Mouse (Mus musculus) erythroblast, embryonic 14.5 days (primary cell): ENCODE data around the gene Omt2b. TPM values are rescaled to one million over a fixed set of nuclear protein-coding genes. Genes with fewer than 3 reads are reported as not detected.

ENCODE experiments used
- H3K27me3 ChIP-seq: 2 replicates; pipeline ENCODE4 v1.6.1; 2012; ENCODE audit warnings: inconsistent platforms; ENCODE audit not compliant: control insufficient read depth
- H3K36me3 ChIP-seq: 2 replicates; pipeline ENCODE4 v1.6.1; 2012; ENCODE audit warnings: mild to moderate bottlenecking, inconsistent platforms; ENCODE audit not compliant: control insufficient read depth
- H3K4me1 ChIP-seq: 2 replicates; pipeline ENCODE4 v1.6.1; 2012; ENCODE audit warnings: inconsistent platforms; ENCODE audit not compliant: control insufficient read depth
- H3K4me3 ChIP-seq: replicated peaks from 2 replicates; pipeline ENCODE3; 2012; ENCODE audit warnings: moderate library complexity, mild to moderate bottlenecking, inconsistent platforms
- H3K9me3 ChIP-seq: 2 replicates; pipeline ENCODE4 v1.6.1; 2012; ENCODE audit warnings: low read length, inconsistent platforms, mixed read lengths; ENCODE audit not compliant: control insufficient read depth
- GATA1 ChIP-seq: IDR thresholded peaks from 2 replicates; pipeline ENCODE4 v1.6.1; 2012; ENCODE audit warnings: low read length, inconsistent platforms, mixed read lengths
- TAL1 ChIP-seq: IDR thresholded peaks from 3 replicates; pipeline ENCODE4 v1.6.1; 2012; ENCODE audit warnings: low read length, inconsistent platforms, mixed read lengths
- polyA plus RNA-seq: library from polyadenylated mRNA; stranded (reverse); fragments of >175 nt; gene quantifications from 2 replicates; pipeline ENCODE4 v1.2.3, GENCODE M21; 2012

The Omt2b gene
- polyA plus RNA-seq, 1 experiment, result not detected

GRCm38 (mm10) chr9:78351504-78352220, 24.3 kb downstream of the Omt2b start:
- no peak overlapping the region for H3K4me3 ChIP-seq
- no peaks in the 10 kb centered on the region for H3K9me3 ChIP-seq
- no peak for TF ChIP-seq TAL1
- TF ChIP-seq GATA1, result no peak
- H3K27me3 ChIP-seq, result no peaks in the 10 kb centered on the region
- no peaks in the 10 kb centered on the region for H3K36me3 ChIP-seq
- no peaks in the 10 kb centered on the region for H3K4me1 ChIP-seq

GRCm38 (mm10) chr9:78354665-78355578, 27.5 kb downstream of the Omt2b start:
- TF ChIP-seq TAL1, result no peak
- no peak for TF ChIP-seq GATA1
- no peaks in the 10 kb centered on the region for H3K27me3 ChIP-seq
- no peak overlapping the region for H3K4me3 ChIP-seq
- H3K4me1 ChIP-seq, result no peaks in the 10 kb centered on the region
- H3K9me3 ChIP-seq, result no peaks in the 10 kb centered on the region
- no peaks in the 10 kb centered on the region for H3K36me3 ChIP-seq

GRCm38 (mm10) chr9:78355611-78356010, 28.2 kb downstream of the Omt2b start, which contains the start of gene Gsta2:
Gene Gsta2, minus strand, starts transcription at chr9:78355788.
- TF ChIP-seq GATA1 (no peak), TAL1 (no peak)
- no peaks in the 10 kb centered on the region for H3K27me3 ChIP-seq

GRCm38 (mm10) chr9:78358053-78358452, 30.7 kb downstream of the Omt2b start:
- H3K36me3 ChIP-seq, result no peaks in the 10 kb centered on the region
- H3K9me3 ChIP-seq, result no peaks in the 10 kb centered on the region
- H3K27me3 ChIP-seq, result no peaks in the 10 kb centered on the region
- H3K4me3 ChIP-seq, result no peak overlapping the region
- no peak for TF ChIP-seq TAL1
- TF ChIP-seq GATA1, result no peak
- no peaks in the 10 kb centered on the region for H3K4me1 ChIP-seq

More at GRCm38 (mm10) chr9:78355611-78356010, 28.2 kb downstream of the Omt2b start, which contains the start of gene Gsta2:
- Histone ChIP-seq H3K4me1 (no peaks in the 10 kb centered on the region), H3K9me3 (no peaks in the 10 kb centered on the region), H3K4me3 (no peak within 1 kb of the TSS), H3K36me3 (no peaks in the 10 kb centered on the region)

- TF ChIP-seq GATA1, result no peak
- no peak for TF ChIP-seq TAL1
- H3K27me3 ChIP-seq, result no peaks in the 10 kb centered on the region
These were observed 32.5 kb downstream of the Omt2b start for GRCm38 (mm10) chr9:78359750-78360483.

GRCm38 (mm10) chr9:78360484-78360872, 33.1 kb downstream of the Omt2b start:
- Histone ChIP-seq H3K4me3 (no peak overlapping the region), H3K36me3 (no peaks in the 10 kb centered on the region), H3K4me1 (no peaks in the 10 kb centered on the region), H3K9me3 (no peaks in the 10 kb centered on the region), H3K27me3 (no peaks in the 10 kb centered on the region)
- TF ChIP-seq GATA1, result no peak
- no peak for TF ChIP-seq TAL1

More at GRCm38 (mm10) chr9:78359750-78360483, 32.5 kb downstream of the Omt2b start:
- Histone ChIP-seq H3K9me3 (no peaks in the 10 kb centered on the region), H3K4me3 (no peak overlapping the region), H3K4me1 (no peaks in the 10 kb centered on the region), H3K36me3 (no peaks in the 10 kb centered on the region)

GRCm38 (mm10) chr9:78363374-78363773, 36.0 kb downstream of the Omt2b start:
- Histone ChIP-seq H3K36me3 (no peaks in the 10 kb centered on the region), H3K27me3 (no peaks in the 10 kb centered on the region), H3K4me1 (no peaks in the 10 kb centered on the region; the same call in 1 of the 2 replicates), H3K9me3 (no peaks in the 10 kb centered on the region), H3K4me3 (no peak overlapping the region)
- TF ChIP-seq TAL1 (no peak), GATA1 (no peak)

GRCm38 (mm10) chr9:78364701-78365100, 37.3 kb downstream of the Omt2b start:
- no peaks in the 10 kb centered on the region for H3K27me3 ChIP-seq
- H3K9me3 ChIP-seq, result no peaks in the 10 kb centered on the region
- no peak overlapping the region for H3K4me3 ChIP-seq
- H3K4me1 ChIP-seq, result no peaks in the 10 kb centered on the region; the same call in 1 of the 2 replicates
- no peak for TF ChIP-seq TAL1
- TF ChIP-seq GATA1, result no peak
- no peaks in the 10 kb centered on the region for H3K36me3 ChIP-seq
